Mouse (Mus musculus): ENCODE results near the gene Epn2.

DNA sequence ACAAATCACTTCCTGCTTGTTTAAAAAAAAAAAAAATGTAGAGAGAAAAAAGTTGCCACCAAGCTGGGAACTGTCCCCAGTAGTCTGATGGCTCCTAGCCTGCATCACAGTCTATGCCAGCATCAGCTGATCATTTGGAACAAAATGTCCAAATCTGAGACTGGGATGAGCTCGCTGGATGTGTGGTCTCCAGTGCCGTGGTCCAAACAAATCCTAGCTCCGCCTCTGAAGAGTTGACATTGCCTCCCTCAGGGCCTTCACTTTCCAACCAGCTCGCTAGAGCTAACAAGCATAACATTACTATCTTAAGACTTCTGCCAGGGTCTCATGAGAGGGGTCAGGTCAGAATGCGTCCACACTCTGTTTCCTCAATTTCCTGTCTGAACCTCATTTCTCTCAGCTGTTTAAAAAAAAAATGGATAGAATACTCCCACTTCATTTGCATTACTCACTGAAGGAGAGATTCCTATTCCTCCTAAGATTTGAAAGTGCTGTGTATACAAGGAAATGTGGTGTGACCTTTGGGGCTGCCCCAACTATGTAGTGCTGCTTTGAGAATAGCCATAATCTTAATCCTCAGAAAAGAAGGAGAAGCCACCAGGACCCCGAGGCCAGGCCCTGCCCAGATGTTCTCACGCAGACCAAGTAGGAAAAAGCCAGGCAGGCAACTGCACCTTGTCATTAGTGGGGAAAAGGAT is 11.2 kb upstream of the Epn2 start:
- TF ChIP-seq CTCF (IDR thresholded peaks at IDR 0.05; ENCODE audit: low read depth, low read length) (no peak), POLR2A (IDR thresholded peaks at IDR 0.05; ENCODE audit: borderline replicate concordance, low read depth, low read length) (no peak)

Data from bone marrow macrophage, adult 2 months (primary cell).